Mouse (Mus musculus): ENCODE results near the gene H6pd. TPM values are rescaled to one million over a fixed set of nuclear protein-coding genes. Genes with fewer than 3 reads are reported as not detected.
"Not testable (repeated sequence)": the region's sequence is repeated elsewhere in the genome, so short reads cannot be mapped to it uniquely, and the experiment has no call there.

H6pd gene
- total RNA-seq (2021): 1 to 10 TPM; 7.2 to 10.0 TPM

DNA sequence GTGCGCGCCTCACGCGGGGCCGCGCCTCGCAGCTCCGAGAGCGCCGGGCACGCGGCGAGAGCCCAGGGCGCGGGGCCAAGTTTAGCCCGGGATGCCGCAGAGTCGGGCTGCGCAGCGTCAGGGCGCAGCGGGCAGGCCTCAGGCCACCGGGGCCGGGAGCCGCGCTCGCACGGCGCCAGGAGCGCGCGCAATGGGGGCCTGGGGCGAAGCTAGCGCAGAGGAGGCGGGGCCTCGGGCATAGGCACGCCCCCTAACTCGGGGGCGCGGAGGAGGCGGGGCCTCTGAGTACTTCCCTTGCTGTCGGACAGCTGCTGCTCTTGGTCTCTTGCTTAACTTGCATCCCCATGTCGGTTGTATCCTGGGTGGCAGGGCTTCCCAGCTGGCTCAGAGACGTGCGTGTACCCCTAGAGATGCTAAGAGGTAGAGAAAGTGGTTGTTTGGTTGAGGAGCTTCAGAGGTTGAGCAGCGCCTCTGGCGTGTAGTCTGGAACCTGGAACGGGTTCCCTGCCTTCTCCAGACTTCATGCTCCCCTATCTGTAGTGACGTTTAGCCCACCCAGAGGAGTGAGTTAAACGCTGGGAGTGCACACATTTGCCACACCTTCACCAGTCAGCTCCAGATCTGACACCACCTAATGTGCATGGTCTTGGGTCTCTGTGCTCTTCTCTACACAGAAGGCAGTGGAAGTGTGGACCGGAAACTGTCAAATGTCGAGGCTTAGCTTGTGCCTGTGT lies at the start of gene H6pd:
Gene H6pd (minus strand): TSS at position 171 of the 734 bp plus-strand sequence.
- DNase-seq: peak; percentile 85 to 86

DNA sequence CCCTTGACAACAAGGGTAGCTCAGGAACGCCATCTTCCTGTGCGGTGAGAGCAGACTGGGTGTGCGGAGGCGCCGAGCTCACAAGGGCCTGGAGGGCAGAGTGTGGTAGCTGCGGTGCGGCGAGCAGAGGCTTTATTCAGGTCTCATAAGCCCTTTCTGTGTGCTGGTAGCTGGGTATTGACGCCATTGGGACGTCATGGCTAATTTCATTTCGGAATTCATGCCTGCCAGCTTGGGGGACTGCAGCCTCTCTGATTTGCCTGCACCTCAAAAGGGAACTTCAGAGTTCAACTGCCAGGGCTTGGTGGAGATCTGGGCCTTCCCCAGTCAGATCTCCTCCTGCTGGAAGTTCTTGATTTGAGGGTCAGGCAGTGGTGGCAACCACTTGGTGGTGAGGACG lies 48.9 kb upstream of the H6pd start:
- DNase-seq: no peak

DNA sequence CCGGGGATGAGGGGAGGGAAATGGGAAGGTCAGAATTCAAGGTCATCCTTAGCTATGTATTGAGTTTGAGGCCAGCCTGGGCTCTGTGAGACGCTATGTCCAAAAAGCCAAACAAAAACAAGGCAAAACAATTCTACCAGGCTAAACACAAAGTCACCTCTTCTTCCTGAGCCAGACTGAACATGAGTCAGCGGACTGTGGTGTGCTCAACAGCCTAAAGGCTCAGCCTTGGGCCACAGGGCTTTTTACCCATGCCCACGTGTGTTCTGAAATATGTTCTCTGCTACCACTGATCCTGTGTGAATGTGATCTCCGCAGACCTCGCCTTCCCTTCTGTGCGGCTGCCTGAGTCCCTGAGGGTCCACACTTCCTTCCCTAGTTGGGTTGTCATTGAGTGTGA lies 47.3 kb upstream of the H6pd start:
- DNase-seq: no peak

DNA sequence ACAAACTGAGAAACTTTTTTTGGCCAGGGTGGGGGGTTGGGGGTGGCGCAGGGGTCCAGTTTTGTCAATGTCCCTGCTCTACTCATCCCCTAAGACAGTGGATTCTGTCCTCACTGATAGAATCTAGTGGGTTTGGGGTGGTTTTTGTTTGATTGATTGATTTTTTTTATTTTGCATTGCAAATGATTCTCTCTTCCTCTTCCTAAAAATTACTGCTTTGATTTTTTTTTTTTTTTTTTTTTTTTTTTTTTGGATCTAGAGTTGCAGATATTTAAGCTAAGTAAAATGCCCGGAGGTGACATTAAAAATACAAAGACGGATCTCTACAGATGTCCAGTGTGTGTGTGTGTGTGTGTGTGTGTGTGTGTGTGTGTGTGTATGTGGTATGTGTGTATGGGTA lies 43.6 kb upstream of the H6pd start:
- no peak for DNase-seq

DNA sequence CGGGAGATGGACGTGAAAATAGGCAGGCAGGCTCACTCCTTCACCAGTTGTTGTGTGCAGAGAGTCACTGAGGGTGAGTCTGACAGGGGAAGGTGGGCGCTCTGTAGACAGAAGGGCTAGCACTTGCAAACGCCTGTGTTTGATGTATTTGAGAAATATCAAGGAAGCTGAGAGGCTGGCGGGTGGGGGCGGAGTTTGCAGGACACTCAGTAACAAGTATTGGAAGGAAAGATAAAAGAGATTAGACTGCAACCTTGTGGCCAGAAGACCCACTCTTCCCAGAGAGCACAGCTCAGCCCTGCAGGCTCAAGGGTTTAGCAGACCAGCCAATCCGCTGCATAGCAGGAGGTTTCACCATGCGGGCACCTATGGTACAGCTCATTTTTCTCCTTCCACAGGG lies 42.7 kb upstream of the H6pd start:
- no peak for DNase-seq

DNA sequence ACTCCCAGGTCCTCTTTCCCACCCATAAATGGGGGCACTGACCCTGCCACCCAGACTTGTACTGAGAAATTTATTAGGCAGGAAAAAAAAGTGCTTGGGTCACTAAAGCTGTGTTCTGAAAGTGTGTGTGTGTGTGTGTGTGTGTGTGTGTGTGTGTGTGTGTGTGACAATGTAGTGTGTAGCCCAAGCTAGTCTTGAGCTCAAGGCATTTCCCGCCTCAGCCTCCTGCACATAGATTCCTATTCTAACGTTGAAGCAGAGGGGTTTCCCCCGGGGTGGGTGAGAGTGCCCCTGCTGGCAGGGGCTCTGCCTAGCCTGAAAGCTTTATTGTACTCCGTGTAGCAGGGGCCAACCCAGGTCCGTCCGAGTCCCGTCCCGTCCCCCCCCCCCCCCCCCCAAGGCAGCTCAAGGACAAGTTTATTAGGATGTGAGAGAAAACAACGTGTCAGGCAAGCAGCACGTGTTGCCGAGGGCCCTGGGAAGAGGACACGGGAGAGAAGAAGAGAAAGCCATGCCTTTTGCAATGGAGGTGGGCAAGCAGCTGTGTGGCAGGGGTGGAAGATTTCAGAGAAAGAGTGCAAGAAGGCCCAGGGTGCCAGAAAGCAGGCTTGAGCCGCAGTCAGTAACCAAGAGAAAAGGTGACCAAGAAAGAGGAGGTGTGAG lies 40.9 kb upstream of the H6pd start:
- DNase-seq: no peak

DNA sequence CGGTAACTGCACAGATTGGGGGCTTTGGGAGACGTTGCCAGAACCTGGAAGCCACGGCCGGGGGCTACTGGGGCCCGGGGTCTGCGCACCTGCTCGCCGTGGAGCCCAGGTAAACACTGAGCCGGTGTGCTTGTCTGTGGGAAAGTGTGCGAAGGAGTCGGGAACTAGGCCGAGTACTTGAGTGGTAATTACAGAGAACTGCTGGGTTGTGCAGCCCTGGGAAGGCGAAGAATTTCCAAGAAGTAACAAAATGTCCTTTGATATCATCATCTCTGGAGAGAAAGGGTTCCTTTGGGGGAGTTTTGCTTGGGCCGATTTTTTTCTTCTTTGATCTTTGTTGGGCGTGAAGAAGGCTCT lies 40.3 kb upstream of the H6pd start:
- DNase-seq: no peak

DNA sequence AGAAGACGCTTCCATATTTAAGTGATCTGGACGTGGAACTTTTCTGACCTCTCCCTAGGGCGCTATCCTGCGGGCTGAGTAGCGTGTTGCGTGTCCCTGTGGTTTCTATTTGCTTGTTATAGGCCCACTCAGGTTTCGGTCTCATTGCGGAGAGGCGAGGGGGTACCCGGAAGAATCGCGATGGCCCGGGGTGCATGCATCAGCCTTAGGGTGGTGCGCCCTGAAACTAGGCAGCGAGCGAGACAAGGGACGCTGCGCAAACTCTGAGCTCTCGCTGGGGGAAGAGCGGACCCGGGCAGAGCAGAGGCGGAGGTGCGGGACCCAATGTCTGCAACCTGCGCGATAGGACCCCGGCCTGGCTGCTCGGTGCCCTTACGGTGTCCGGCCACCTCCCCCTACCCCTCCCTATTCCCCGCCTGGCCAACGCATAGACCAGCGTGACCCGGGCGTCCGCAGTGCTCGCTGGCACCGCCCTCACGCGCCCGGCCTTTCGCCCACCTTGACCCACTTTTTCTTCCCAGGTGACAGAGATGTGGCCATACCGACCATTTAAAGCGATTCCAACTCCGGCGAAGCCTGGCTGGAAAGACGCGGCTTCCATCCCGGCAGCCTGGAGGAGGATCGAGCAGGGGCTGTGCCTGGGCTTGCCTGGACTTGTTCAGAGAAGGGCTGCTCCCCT lies 39.8 kb upstream of the H6pd start:
- no peak for DNase-seq

DNA sequence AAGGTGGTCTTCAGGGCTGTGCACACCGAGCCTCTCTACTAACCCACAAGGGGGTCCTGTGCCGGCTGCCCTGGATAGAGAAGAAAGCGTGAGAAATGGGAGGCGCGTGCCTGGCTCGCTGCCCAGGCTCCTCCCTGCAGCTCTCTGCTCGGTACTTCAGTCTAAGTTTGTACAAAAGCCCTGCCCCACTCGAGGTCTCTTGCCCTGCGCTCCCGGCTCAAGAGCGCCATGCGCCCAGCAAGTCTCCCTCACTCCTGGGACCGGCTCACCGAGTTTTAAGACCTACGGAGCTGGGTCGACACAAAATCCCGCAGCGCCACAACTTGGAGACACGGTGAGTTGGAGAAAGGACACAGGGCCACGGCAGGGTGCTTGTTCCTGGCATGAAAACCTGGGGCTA lies 39.2 kb upstream of the H6pd start:
- no peak for DNase-seq

DNA sequence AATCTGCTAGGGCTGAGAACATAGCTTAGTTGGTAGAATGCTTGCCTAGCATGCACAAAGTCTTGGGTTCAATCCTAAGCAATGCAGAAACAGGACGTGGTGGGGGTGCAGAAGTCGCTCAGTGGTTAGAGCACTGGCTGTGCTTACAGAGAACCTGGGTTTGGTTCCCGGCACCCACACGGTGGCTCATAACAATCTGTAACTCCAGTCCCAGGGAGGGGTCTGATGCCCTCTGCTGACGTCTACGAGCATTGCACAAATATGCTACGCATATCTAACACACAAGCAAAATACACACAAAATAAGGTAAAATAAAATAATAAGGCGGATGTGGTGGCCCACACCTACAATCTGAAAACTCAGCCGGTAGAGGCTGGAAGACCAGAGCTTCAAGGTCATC lies 34.8 kb upstream of the H6pd start:
- DNase-seq: no peak

DNA sequence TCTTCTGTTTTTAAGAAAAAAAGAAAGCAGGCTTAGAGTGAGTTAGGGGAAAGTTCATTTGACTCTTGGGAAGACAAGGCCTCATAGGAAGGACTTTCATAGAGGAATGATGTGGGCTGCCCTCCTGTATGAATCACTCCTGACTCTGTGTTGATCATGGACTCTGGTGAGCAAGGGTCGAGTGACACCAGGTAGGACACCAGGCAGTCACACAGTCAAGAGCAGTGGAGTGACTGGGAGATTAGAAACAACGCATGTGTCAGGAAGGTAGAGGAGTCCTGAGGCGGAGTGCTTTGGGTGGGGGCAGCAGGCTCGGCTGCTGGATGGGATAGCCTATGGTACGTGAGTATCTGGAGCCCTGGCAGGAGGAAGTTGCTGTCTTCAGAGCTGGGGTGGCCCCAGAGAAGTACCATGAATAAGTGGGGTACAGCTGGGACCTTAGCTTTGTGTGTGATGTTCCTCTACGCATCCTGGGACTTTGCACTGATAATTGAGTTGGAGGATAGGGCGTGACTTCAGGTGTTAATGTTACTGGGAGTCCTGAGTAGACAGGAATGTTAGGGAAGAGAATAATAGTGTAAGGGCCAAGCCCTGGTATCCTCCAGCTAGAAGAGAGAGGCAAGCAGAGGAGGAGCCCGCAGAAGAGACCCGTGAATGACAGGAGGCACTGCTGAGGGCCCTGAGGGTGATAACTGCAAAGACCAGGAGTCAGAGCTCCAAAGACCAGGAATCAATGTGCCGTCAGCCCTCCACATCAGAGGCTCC lies 32.7 kb upstream of the H6pd start:
- DNase-seq: no peak

DNA sequence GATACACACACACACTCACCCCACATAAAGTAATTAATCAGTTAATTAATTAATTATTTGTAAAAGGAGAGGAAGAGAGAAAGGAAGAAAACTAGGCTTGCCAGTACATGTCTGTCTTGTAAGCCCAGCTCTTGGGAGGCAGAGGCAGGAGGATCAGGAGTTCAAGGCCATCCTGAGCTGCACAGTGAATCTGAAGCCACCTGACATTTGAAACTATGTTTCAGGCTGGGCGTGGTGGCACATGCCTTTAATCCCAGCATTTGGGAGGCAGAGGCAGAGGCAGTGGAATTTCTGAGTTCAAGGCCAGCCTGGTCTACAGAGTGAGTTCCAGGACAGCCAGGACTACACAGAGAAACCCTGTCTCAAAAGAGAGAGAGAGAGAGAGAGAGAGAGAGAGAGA lies 32.0 kb upstream of the H6pd start:
- not testable (repeated sequence) for DNase-seq

DNA sequence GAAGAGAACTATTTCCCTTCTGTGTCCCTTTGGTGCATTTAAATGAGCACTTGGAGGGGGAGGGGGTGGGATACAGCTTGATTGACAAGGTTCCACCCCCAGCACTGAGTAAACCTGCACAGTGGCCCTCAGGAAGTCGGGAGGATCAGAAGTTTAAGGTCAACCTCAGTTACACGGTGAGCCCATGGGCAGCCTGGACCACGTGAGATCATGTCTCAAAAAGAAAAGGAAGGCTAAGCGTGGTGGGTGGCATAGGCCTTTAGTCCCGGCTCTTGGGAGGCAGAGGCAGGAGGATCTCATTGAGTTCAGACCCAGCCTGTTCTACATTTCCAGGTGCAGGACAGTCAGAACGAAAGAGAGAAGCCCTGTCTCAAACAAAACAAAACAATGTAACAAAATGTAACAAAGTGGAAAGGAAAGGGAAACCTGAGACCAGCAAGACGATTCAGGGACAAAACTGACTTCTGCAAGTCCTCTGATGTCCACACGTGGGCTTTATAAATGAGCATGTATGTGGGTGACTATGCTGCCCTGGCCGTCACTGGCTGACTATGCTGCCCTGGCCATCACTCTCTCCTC lies 31.3 kb upstream of the H6pd start:
- no peak for DNase-seq

DNA sequence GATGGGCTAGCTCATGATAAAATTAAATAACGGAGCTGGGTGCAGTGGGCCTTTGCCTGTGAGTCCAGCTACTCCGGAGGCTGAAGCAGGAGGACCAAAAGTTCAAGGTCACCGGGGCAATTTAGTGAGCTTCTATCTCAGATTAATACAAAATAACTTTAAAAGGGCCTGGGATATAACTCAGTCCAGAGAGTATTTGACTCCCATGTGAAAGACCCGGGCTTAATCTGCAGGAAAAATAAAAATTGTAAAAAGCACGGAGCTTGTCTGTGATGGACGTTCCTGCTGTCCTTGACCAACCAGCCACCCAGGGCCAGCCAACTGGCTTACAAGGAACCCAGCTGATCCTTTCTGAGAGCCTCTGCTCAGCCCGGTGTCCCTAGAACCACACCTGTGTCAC lies 29.7 kb upstream of the H6pd start:
- no peak for DNase-seq

DNA sequence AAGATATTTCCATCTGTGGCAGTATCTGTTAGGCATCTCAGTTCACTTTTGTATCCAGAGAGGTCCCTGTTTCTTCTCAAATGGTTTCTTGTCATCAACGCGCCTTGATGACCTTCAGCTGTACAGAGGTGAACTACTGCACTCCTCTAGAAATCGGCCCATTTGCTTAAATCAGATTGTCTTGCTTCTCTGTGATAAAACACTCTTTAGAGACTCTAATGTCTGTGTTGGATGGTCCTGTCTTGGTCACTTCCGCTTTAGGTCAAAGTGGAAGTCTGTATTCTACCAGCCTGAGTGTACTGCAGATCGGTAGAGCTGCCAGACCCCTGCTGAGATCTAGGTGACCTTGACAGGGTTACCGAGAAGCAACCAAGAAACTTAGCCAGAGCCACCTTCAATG lies 27.3 kb upstream of the H6pd start:
- no peak for DNase-seq

DNA sequence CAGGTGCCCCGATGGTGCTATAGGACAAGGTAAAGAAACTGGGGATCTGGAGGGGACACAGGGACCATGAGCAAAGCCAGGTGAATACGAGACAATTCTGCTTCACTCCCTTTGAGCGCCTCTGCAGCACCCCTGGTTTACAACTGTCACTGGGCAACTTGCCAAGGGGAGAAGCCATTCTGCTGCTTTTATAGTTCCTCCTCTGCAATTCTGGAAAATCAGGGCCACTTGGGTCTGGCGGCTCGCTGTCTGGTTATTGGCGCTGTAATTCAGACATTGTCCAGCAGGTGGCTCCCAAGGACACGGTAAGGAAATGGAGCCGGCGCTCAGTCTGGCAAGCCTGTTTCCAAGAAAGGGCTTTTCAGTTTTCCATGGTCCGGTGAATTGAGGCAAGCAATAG lies 26.5 kb upstream of the H6pd start:
- DNase-seq: peak; percentile 82 to 85

DNA sequence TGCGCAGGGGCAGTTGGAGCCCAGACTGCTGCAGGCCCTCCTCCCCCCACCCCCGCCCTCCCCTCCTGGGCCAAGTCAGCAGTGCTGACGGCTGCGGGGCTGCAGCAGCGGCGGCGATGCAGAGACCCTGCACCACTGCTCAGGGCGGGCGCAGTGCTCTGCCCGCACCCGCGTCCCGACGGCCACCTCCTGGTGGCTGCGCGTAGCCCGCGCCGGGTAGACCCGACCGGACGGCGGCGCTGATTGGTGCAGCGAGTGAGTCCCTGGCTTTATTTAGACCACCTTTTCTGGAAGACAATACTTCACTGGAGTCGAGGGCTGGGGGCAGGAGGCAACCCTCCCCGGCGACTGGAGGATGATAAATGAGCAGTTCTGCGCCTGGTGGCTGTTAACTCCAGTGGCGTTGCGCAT lies 24.4 kb upstream of the H6pd start:
- DNase-seq: no peak

DNA sequence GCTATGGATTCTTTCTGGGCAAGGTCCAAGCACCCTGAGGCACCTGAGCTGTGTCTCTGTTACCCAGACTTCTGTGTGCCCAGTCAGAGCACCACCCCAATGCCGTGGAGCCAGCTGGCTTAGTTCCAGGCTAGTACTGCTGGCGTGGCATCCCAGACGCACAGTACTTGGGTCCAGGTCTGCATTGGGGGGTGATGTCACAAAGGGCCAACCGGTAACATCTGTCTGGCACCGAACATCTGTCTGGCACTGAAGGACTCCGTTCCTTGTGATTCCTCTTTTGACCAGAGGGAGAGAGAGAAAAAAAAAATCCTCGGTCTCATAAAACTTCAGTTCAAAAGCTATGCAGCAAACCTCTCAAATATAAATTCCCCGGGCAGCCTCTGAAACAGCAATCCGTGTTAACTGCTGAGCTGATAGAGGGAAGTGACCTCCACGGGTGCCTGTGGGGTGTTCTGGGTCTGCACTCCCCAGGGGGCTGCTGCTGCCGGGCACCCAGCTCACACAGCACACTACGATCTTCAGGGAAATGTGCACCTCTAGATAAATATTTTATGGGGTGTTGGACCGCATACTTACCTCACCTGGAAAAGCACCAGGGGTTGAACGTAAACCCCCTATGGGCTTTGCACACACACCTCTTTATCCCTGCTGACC lies 22.5 kb upstream of the H6pd start:
- DNase-seq: no peak

DNA sequence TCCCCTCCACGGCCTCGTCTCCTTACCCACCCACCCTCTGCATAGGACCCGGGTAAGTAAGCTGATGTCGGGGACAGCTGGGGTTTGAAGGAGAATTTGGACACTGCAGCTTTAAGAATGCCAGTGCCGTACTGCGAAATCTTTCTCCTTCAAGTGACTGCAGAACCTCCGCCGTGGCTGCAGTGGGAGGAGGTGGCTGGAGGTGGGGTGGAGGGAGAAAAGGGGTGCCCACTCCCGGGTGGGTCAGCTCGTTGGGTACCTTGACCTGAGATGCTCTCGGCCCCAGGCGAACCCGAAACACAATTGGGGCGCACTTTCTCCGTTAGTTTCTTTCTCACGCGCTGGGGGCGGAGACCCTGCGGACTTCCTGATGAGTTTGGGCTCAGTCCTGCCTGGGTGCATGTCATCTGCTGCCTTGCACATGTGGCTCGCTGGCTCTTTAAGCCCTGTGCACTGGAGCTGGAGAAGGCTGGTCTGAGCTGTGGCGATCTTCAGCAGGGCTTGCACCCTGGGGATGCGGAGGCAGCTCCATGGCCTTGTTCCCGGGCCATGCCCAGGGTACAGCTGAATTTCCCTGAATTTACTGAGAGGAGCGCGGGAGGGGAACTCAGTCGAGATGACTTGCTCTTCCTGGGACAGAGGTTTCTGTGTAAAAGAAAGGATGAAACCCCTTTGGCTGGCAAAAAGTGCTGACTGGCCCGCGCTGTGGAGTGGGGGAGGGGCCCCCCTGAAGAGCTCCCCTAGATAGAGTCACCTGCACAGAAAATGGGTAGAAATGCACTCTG lies 21.8 kb upstream of the H6pd start:
- DNase-seq: no peak

DNA sequence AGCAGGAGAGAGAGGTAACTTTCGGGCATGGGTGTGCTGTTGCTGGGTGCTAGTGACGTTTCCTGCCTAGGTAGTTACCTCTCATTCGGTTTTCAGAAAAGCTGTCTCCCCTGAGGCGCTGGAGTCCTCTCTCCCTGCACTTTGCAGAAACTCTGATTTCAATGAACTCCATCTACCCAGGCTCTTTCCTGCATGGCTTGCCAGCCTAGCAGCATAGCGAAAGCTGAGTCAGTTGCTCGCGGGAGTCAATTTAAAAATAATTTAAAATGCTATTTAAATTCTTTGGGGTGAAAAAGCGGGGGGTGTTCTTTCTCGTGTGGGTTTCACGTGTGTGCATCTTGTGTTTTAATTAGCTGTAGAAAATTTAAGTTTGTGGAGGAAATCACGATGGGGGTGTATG lies 21.1 kb upstream of the H6pd start:
- DNase-seq: no peak

DNA sequence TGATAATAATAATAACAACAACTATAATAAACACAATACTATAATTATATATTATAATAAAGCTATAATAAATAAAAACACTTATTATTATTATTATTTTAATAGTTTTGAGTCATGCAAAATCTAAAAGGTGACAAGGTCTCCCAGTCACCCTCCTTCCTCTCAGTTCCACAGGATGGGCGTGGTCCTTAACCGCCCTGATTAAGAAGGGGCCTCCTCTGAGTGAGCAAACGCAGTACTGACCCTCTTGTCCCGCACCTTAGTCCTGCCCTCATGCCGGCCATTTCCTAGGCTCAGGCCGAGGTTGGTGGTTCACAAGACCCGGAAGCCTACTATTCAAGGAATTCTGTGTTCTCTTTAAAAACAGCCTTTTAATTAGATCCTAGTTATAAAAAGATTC lies 14.7 kb upstream of the H6pd start:
- no peak for DNase-seq

Data from layer of hippocampus, postnatal 36 days (tissue).